Mouse (Mus musculus): Measurements from ENCODE around the gene Zfp266. TPM values are rescaled to one million over a fixed set of nuclear protein-coding genes. Genes with fewer than 3 reads are reported as not detected.

The Zfp266 gene
- polyA plus RNA-seq, 1 experiment = 14.7 TPM

DNA sequence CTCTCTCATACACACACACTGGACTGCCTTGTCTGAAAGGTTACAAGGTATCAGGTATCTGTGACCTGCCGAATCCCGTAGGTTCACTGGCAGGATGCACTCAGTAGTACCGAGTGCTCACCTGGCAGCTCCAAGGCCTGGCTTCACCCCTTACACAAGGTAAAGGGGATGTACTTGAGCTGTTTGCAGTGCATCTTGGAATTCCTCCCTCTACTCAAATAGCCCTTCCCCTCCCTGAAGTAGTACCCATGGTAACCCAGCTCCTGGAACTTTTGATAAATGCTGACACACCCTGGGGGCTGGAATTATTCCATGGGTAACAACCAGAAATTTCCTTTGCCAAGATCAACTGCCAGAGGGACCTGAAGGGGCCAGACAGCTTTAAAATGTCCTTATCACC, 7.2 kb downstream of the Zfp266 start:
- no peak overlapping the region for H3K27ac ChIP-seq (replicated peaks; ENCODE audit: low read depth, low read length)
- H3K4me1 ChIP-seq (ENCODE audit: control insufficient read depth, insufficient read depth, insufficient read length, low read length) = peaks cover 9% of the 10 kb centered on the region; the same call in 1 of the 2 replicates

DNA sequence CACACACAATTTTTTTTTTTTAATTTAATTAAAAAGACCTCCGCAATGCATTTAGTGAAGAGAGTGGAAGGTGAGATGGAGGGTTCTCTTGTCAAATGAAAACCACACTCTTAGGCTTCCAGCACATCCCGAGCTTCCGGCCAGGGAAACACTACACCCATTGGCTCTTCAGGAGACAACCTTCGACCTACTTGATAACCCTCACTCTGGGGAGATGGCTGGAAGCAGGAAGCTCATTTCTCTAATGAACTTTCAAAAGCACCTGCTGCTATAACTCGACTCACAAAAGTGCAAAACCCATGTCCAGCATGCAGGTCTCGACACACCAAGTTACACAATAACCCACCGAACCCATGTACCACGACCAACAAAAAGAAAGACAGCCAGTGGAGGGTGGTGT, 8.5 kb downstream of the Zfp266 start:
- Histone ChIP-seq H3K4me1 (ENCODE audit: control insufficient read depth, insufficient read depth, insufficient read length, low read length) (peaks cover 8% of the 10 kb centered on the region; the same call in 1 of the 2 replicates), H3K27ac (replicated peaks; ENCODE audit: low read depth, low read length) (no peak overlapping the region)

More for the DNA sequence above, 7.2 kb downstream of the Zfp266 start:
- no peak overlapping the region for H3K4me3 ChIP-seq (ENCODE audit: insufficient read depth, low read depth, low read length)

GRCm38 (mm10) chr9:20511645-20512044, 9.6 kb downstream of the Zfp266 start:
- H3K27ac ChIP-seq (replicated peaks; ENCODE audit: low read depth, low read length) = no peak overlapping the region
- peaks cover 8% of the 10 kb centered on the region; the same call in 1 of the 2 replicates for H3K4me1 ChIP-seq (ENCODE audit: control insufficient read depth, insufficient read depth, insufficient read length, low read length)
- H3K4me3 ChIP-seq (ENCODE audit: insufficient read depth, low read depth, low read length) = no peak overlapping the region

More for the DNA sequence above, 8.5 kb downstream of the Zfp266 start:
- H3K4me3 ChIP-seq (ENCODE audit: insufficient read depth, low read depth, low read length) = no peak overlapping the region

- no peak overlapping the region for H3K27ac ChIP-seq (replicated peaks; ENCODE audit: low read depth, low read length)
- H3K4me3 ChIP-seq (ENCODE audit: insufficient read depth, low read depth, low read length) = no peak overlapping the region
- H3K4me1 ChIP-seq (ENCODE audit: control insufficient read depth, insufficient read depth, insufficient read length, low read length) = peaks cover 8% of the 10 kb centered on the region; the same call in 1 of the 2 replicates
Observed at GRCm38 (mm10) chr9:20510346-20510745, 10.9 kb downstream of the Zfp266 start.

- no peak overlapping the region for H3K27ac ChIP-seq (replicated peaks; ENCODE audit: low read depth, low read length)
- no peak overlapping the region for H3K4me3 ChIP-seq (ENCODE audit: insufficient read depth, low read depth, low read length)
- peaks cover 8% of the 10 kb centered on the region; the same call in 1 of the 2 replicates for H3K4me1 ChIP-seq (ENCODE audit: control insufficient read depth, insufficient read depth, insufficient read length, low read length)
Observed at GRCm38 (mm10) chr9:20509676-20510075, 11.5 kb downstream of the Zfp266 start.

DNA sequence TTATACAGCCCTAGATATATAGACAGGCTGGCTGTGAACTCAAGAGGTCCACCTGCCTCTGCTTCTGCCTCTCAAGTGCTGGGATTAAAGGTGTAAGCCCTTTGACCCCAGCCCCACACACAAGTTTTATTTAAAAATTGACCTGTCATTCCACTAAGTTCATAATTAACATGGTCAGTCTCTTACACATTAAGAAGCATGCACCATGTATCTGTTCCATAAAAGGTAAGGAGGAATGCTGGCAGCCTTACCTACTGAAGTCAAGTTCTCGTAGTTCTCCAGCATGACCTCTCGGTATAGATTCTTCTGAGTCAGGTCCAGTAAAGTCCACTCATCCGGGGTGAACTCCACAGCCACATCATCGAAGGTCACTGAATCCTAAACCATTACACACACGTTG, 16.4 kb downstream of the Zfp266 start:
- Histone ChIP-seq H3K27ac (replicated peaks; ENCODE audit: low read depth, low read length) (no peak overlapping the region), H3K4me3 (ENCODE audit: insufficient read depth, low read depth, low read length) (no peak overlapping the region), H3K4me1 (ENCODE audit: control insufficient read depth, insufficient read depth, insufficient read length, low read length) (no peaks in the 10 kb centered on the region)

- Histone ChIP-seq H3K27ac (replicated peaks; ENCODE audit: low read depth, low read length) (peak overlapping the region; percentile 98), H3K4me1 (ENCODE audit: control insufficient read depth, insufficient read depth, insufficient read length, low read length) (peaks cover 3% of the 10 kb centered on the region; the same call in 1 of the 2 replicates), H3K4me3 (ENCODE audit: insufficient read depth, low read depth, low read length) (peak overlapping the region; percentile 98)
Observed at GRCm38 (mm10) chr9:20493281-20493680, 27.9 kb downstream of the Zfp266 start.

GRCm38 (mm10) chr9:20492527-20493233, 28.5 kb downstream of the Zfp266 start, which contains the start of gene Zfp426:
Gene Zfp426 (minus strand): TSS chr9:20492746.
- Histone ChIP-seq H3K4me1 (ENCODE audit: control insufficient read depth, insufficient read depth, insufficient read length, low read length) (peaks cover 3% of the 10 kb centered on the region; the same call in 1 of the 2 replicates), H3K27ac (replicated peaks; ENCODE audit: low read depth, low read length) (peak within 1 kb of the TSS; percentile 98), H3K4me3 (ENCODE audit: insufficient read depth, low read depth, low read length) (peak within 1 kb of the TSS; percentile 98)

GRCm38 (mm10) chr9:20491858-20492526, 29.2 kb downstream of the Zfp266 start:
- Histone ChIP-seq H3K4me1 (ENCODE audit: control insufficient read depth, insufficient read depth, insufficient read length, low read length) (peaks cover 3% of the 10 kb centered on the region; the same call in 1 of the 2 replicates), H3K4me3 (ENCODE audit: insufficient read depth, low read depth, low read length) (peak overlapping the region; percentile 98), H3K27ac (replicated peaks; ENCODE audit: low read depth, low read length) (peak overlapping the region; percentile 98)

GRCm38 (mm10) chr9:20489536-20489935, 31.7 kb downstream of the Zfp266 start:
- H3K27ac ChIP-seq (replicated peaks; ENCODE audit: low read depth, low read length) = no peak overlapping the region
- no peak overlapping the region for H3K4me3 ChIP-seq (ENCODE audit: insufficient read depth, low read depth, low read length)

DNA sequence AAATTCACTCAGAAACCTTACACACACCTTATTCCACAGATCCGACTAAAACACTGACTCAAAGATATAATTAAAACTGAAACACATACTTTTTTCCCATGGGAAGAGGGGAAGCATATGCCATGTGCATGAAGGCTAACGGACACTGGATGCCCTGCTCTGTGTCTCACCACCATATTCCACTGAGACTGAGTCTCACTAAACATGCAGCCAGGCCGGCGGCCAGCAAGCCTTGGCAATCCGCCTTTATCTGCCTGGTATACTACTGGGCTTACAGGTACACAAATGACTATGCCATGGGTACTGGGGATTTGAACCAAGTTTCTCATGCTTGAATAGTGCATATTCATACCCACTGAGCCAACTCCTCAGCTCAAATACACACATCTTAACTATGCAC, 41.8 kb downstream of the Zfp266 start:
- Histone ChIP-seq H3K27ac (replicated peaks; ENCODE audit: low read depth, low read length) (no peak overlapping the region), H3K4me3 (ENCODE audit: insufficient read depth, low read depth, low read length) (no peak overlapping the region), H3K4me1 (ENCODE audit: control insufficient read depth, insufficient read depth, insufficient read length, low read length) (no peaks in the 10 kb centered on the region)

More at GRCm38 (mm10) chr9:20489536-20489935, 31.7 kb downstream of the Zfp266 start:
- peaks cover 3% of the 10 kb centered on the region; the same call in 1 of the 2 replicates for H3K4me1 ChIP-seq (ENCODE audit: control insufficient read depth, insufficient read depth, insufficient read length, low read length)

DNA sequence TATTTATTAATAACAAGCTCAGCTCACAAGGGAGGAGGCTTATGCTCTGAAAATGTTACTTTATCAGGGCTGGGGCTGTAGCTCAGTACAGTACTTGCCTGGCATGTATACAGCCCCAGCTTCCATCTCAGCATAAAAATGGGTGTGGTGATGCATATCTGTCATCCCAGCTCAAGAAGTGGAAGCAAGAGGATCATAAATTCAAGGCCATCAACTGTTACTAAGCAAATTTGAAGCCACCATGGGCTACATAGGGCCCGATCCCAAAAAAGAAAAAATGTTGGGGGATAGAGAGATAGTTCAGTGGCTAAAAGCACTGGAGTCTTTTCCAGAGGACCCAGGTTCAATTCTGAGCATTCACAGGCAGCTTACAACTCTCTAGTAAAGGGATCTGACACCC, 44.6 kb downstream of the Zfp266 start:
- no peak overlapping the region for H3K27ac ChIP-seq (replicated peaks; ENCODE audit: low read depth, low read length)
- no peak overlapping the region for H3K4me3 ChIP-seq (ENCODE audit: insufficient read depth, low read depth, low read length)
- no peaks in the 10 kb centered on the region for H3K4me1 ChIP-seq (ENCODE audit: control insufficient read depth, insufficient read depth, insufficient read length, low read length)

DNA sequence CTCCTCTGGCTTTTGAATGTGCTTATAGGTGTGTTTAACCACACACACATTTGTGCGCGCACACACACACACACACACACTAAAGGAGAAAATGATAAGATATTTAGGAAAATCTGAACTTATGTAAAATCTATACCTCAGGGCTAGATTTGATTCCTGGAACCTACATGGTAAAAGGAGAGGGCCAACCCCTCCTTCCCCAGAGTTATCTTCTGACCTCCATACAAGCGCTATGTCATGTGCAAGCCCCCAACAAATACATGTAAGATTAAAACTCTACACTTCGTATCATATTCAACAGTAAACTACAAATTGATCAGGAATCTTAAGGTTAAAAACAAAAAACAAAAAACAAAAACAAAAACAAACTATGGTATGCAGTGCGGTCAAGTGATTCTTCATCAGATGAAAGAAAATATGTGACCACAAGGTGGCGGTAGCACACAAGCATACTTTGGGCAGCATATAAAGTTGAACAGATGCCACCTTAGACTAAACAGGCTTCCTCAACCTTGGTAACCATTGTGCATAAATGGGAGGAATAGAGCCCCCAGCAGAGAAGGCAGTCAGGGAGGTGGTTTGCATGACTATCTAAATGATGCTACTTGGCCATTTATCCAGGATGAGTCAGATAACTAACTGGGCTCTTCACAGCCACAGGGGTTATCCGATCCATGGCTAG, 54.3 kb downstream of the Zfp266 start:
- H3K4me1 ChIP-seq (ENCODE audit: control insufficient read depth, insufficient read depth, insufficient read length, low read length) = no peaks in the 10 kb centered on the region
- H3K27ac ChIP-seq (replicated peaks; ENCODE audit: low read depth, low read length) = no peak overlapping the region
- H3K4me3 ChIP-seq (ENCODE audit: insufficient read depth, low read depth, low read length) = no peak overlapping the region

DNA sequence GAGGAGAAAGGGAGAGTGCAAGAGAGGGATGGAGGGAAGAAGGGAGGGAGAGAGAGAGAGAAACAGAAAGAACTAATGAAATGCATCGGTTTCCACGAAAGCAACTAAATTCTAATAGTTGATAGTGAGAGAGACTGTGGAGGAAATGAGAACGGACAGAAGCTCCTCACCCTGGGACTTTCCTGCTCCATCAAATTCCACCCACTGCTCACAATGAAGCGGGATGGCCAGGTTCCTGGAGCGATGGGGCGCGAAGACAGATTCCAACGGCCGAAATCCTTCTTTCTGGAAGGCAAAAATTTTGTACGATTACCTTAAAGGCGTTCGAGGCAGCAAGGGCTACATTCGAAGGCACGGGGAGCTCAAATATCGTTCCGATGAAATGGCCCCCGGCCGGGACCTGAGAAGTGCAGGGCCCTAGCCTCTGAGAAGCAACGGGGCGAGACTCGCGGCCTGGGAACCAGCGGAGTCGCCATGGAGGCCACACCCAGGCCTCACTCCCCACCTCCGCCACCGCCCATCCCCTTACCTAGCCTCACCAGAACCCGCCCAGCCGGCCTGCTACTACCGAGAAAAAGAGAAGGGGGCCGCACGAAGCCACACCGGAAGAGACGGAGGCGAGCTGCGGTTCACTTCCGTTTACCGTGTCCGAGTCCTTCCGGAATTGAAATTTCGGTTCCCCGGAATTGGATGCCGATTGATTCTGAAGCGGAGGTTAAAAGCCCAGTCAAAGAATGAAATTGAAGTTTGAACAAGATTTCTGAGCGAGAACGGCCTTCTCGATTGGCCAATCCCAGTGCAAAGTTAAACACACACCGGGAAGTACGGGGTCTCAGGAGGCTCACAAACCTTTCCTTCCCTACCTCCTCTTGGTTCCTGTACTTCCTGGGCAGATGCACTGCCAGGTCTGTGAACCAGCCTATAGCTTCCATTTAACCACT, 61.6 kb downstream of the Zfp266 start, which contains the start of gene Zfp26:
Gene Zfp26, minus strand, starts transcription at position 786 of the 941 bp plus-strand sequence.
- Histone ChIP-seq H3K27ac (replicated peaks; ENCODE audit: low read depth, low read length) (peak within 1 kb of the TSS; percentile 68), H3K4me3 (ENCODE audit: insufficient read depth, low read depth, low read length) (peak within 1 kb of the TSS; percentile 90), H3K4me1 (ENCODE audit: control insufficient read depth, insufficient read depth, insufficient read length, low read length) (peaks cover 2% of the 10 kb centered on the region; the same call in 1 of the 2 replicates)
